Comparison of ENCODE assay signal across 13 mouse cellular contexts in genomic region chr9:32434241-32435213, GRCm38 (mm10).
DNase-seq lines count a peak whose midpoint lies in the region; ATAC-seq and TF ChIP-seq lines count a peak whose summit lies in the region.
"Had no signal": no experiment of that assay in that cellular context is flagged by ENCODE, and none has a peak within 500 bp of the region (broad histone marks: within the 10 kb centered on the region; RNA-seq: fewer than 3 reads in every experiment).

No protein-coding gene starts in this region.

- no peak overlapping the region for H3K27ac ChIP-seq in layer of hippocampus, adult 2 months
- peak overlapping the region; percentile 76 for H3K27ac ChIP-seq in embryonic facial prominence, embryonic 13.5 days
- H3K27ac ChIP-seq in limb, embryonic 13.5 days = peak overlapping the region; percentile 76
- no peak overlapping the region for H3K27ac ChIP-seq in liver, embryonic 11.5 days (ENCODE audit: low read depth, low read length)

- no peak overlapping the region for H3K9ac ChIP-seq in embryonic facial prominence, embryonic 13.5 days
- no peak overlapping the region for H3K9ac ChIP-seq in limb, embryonic 13.5 days
- H3K9ac ChIP-seq in liver, embryonic 11.5 days (ENCODE audit: low read depth, low read length) = no peak overlapping the region

- ATAC-seq in embryonic facial prominence, embryonic 13.5 days (ENCODE audit: insufficient number of reproducible peaks, insufficient read depth, low FRiP score, low TSS enrichment, low read depth) = peak; percentile 52; the same call in 1 of the 2 replicates
- peak; percentile 59 for ATAC-seq in limb, embryonic 13.5 days (ENCODE audit: low FRiP score, low read depth)
- ATAC-seq in liver, embryonic 11.5 days (replicated peaks; ENCODE audit: low FRiP score) = no peak
- ATAC-seq: inflammation-experienced regulatory T-cells, adult 6 months; lung, postnatal 0 days; Patski had no signal

- no peak overlapping the region for H3K4me2 ChIP-seq in embryonic facial prominence, embryonic 13.5 days
- H3K4me2 ChIP-seq in limb, embryonic 13.5 days (replicated peaks) = no peak overlapping the region
- H3K4me2 ChIP-seq in liver, embryonic 11.5 days = no peak overlapping the region

- 56% methylated on average over 19 of the region's 19 CpGs for WGBS in embryonic facial prominence, embryonic 13.5 days
- 73% methylated on average over 19 of the region's 19 CpGs for WGBS in limb, embryonic 13.5 days
- WGBS in liver, embryonic 11.5 days = 81% methylated on average over 19 of the region's 19 CpGs

- no peak overlapping the region for H3K4me3 ChIP-seq in layer of hippocampus, adult 2 months
- H3K4me3 ChIP-seq in embryonic facial prominence, embryonic 13.5 days = no peak overlapping the region
- H3K4me3 ChIP-seq in limb, embryonic 13.5 days = no peak overlapping the region
- no peak overlapping the region for H3K4me3 ChIP-seq in liver, embryonic 11.5 days (ENCODE audit: low read depth, low read length)

- H3K36me3 ChIP-seq in embryonic facial prominence, embryonic 13.5 days = peaks cover 4% of the 10 kb centered on the region; the same call in 1 of the 2 replicates
- H3K36me3 ChIP-seq in limb, embryonic 13.5 days = peaks cover 41% of the 10 kb centered on the region
- peaks cover 2% of the 10 kb centered on the region; the same call in 1 of the 2 replicates for H3K36me3 ChIP-seq in liver, embryonic 11.5 days (ENCODE audit: control insufficient read depth, insufficient read depth, low read length)

- DNase-seq in cerebellum, postnatal 14 days = peak; percentile 50 to 63
- no peak for DNase-seq in cerebellum, adult 11-12 months
- DNase-seq in layer of hippocampus, adult 9-11 months = peak; percentile 5
- no peak for DNase-seq in layer of hippocampus, adult 2 months (ENCODE audit: low spot score in 2 of 2)
- no peak for DNase-seq in adrenal gland, postnatal 14 days
- DNase-seq in liver, embryonic 11.5 days (ENCODE audit: low spot score) = no peak
- DNase-seq: B cell, adult 2 months; right cerebral cortex, postnatal 14 days had no signal

- no peaks in the 10 kb centered on the region; the same call in 1 of the 2 replicates for H3K27me3 ChIP-seq in embryonic facial prominence, embryonic 13.5 days
- H3K27me3 ChIP-seq in limb, embryonic 13.5 days = no peaks in the 10 kb centered on the region
- no peaks in the 10 kb centered on the region for H3K27me3 ChIP-seq in liver, embryonic 11.5 days (replicated peaks; ENCODE audit: control insufficient read depth, insufficient read depth, low read length)
- H3K27me3 ChIP-seq: Patski had no signal

- H3K9me3 ChIP-seq in embryonic facial prominence, embryonic 13.5 days = no peaks in the 10 kb centered on the region
- no peaks in the 10 kb centered on the region for H3K9me3 ChIP-seq in limb, embryonic 13.5 days
- H3K9me3 ChIP-seq in liver, embryonic 11.5 days (ENCODE audit: control insufficient read depth, low read length) = no peaks in the 10 kb centered on the region

- TF ChIP-seq CTCF in layer of hippocampus, adult 2 months (conservative IDR thresholded peaks at IDR 0.05) = no peak

- peaks cover 39% of the 10 kb centered on the region for H3K4me1 ChIP-seq in embryonic facial prominence, embryonic 13.5 days
- H3K4me1 ChIP-seq in limb, embryonic 13.5 days = peaks cover 35% of the 10 kb centered on the region
- no peaks in the 10 kb centered on the region for H3K4me1 ChIP-seq in liver, embryonic 11.5 days (replicated peaks; ENCODE audit: control insufficient read depth, insufficient read depth, low read length)

Comparison
In these comparisons a context has a peak if more than half of its experiments do, and no peak if none do; other contexts are left out.
1. DNase-seq: peak in cerebellum, postnatal 14 days (2 of 2) and layer of hippocampus, adult 9-11 months (single experiment); none in cerebellum, adult 11-12 months (single experiment), layer of hippocampus, adult 2 months (0 of 2), adrenal gland, postnatal 14 days (single experiment) and liver, embryonic 11.5 days (single experiment).
2. H3K27ac ChIP-seq: peak in embryonic facial prominence, embryonic 13.5 days (single experiment) and limb, embryonic 13.5 days (single experiment); none in layer of hippocampus, adult 2 months (single experiment) and liver, embryonic 11.5 days (single experiment).